Mouse (Mus musculus) ovary, adult 18-20 months (tissue): Measurements from ENCODE around the gene Btbd1.
A peak's percentile ranks its signal among the peaks of the same experiment; 100 is the strongest.
"Not testable (repeated sequence)": the region's sequence is repeated elsewhere in the genome, so short reads cannot be mapped to it uniquely, and the experiment has no call there.

Experiments used
- DNase-seq: peaks from one replicate; pipeline ENCODE4 v3.0.0; 2022; ENCODE audit warnings: low spot score, mixed read lengths

Btbd1 gene

GRCm38 (mm10) chr7:81849633-81850032, 20.4 kb upstream of the Btbd1 start:
- DNase-seq, result no peak

GRCm38 (mm10) chr7:81849214-81849613, 20.0 kb upstream of the Btbd1 start:
- no peak for DNase-seq

- no peak for DNase-seq
These were observed 18.5 kb upstream of the Btbd1 start for GRCm38 (mm10) chr7:81847777-81848176.

GRCm38 (mm10) chr7:81847010-81847409, 17.8 kb upstream of the Btbd1 start:
- no peak for DNase-seq

- no peak for DNase-seq
These were observed 16.8 kb upstream of the Btbd1 start for GRCm38 (mm10) chr7:81846008-81846407.

GRCm38 (mm10) chr7:81845313-81845712, 16.1 kb upstream of the Btbd1 start:
- no peak for DNase-seq

- DNase-seq, result no peak
These were observed 15.6 kb upstream of the Btbd1 start for GRCm38 (mm10) chr7:81844801-81845200.

- DNase-seq, result no peak
These were observed 14.7 kb upstream of the Btbd1 start for GRCm38 (mm10) chr7:81843903-81844302.

- no peak for DNase-seq
These were observed 13.8 kb upstream of the Btbd1 start for GRCm38 (mm10) chr7:81842998-81843397.

- DNase-seq, result no peak
These were observed 12.9 kb upstream of the Btbd1 start for GRCm38 (mm10) chr7:81842141-81842540.

GRCm38 (mm10) chr7:81841439-81841838, 12.2 kb upstream of the Btbd1 start:
- no peak for DNase-seq

- no peak for DNase-seq
These were observed 11.5 kb upstream of the Btbd1 start for GRCm38 (mm10) chr7:81840661-81841181.

GRCm38 (mm10) chr7:81839746-81840145, 10.5 kb upstream of the Btbd1 start:
- DNase-seq, result no peak

- DNase-seq, result not testable (repeated sequence)
These were observed 8.5 kb upstream of the Btbd1 start for GRCm38 (mm10) chr7:81837771-81838170.

GRCm38 (mm10) chr7:81835430-81835829, 6.2 kb upstream of the Btbd1 start:
- DNase-seq, result no peak

- no peak for DNase-seq
These were observed 5.6 kb upstream of the Btbd1 start for GRCm38 (mm10) chr7:81834847-81835246.

GRCm38 (mm10) chr7:81828681-81829378, 401 bp downstream of the Btbd1 start:
- peak; percentile 48 for DNase-seq

GRCm38 (mm10) chr7:81827806-81828667, 1.2 kb downstream of the Btbd1 start:
- DNase-seq, result no peak

GRCm38 (mm10) chr7:81825381-81825780, 3.9 kb downstream of the Btbd1 start:
- DNase-seq, result no peak

GRCm38 (mm10) chr7:81824906-81825305, 4.3 kb downstream of the Btbd1 start:
- no peak for DNase-seq

GRCm38 (mm10) chr7:81806067-81806466, 23.2 kb downstream of the Btbd1 start:
- DNase-seq, result no peak

- peak; percentile 75 for DNase-seq
These were observed 40.0 kb downstream of the Btbd1 start, which contains the start of gene 3110040N11Rik for GRCm38 (mm10) chr7:81789095-81789757. Gene 3110040N11Rik (minus strand): TSS chr7:81789478.
